Mouse (Mus musculus) megakaryocyte-erythroid progenitor cell, adult 5-6 weeks (primary cell): ENCODE measurements around the gene Kifap3. TPM values are rescaled to one million over a fixed set of nuclear protein-coding genes. Genes with fewer than 3 reads are reported as not detected.
"Not testable (repeated sequence)": the region's sequence is repeated elsewhere in the genome, so short reads cannot be mapped to it uniquely, and the experiment has no call there.

Experiments used
- ATAC-seq: replicated peaks from 2 replicates; pipeline ENCODE4 v1.8.0; 2016; ENCODE audit warnings: mild to moderate bottlenecking, inconsistent platforms; ENCODE audit not compliant: severe bottlenecking, poor library complexity, low FRiP score, low TSS enrichment
- total RNA-seq, 2 experiments: library from RNA; stranded (forward) in 1 of 2; stranded (reverse) in 1 of 2; fragments of 200-1000, 215-1000 nt in 1 of 2; fragments of >200 nt in 1 of 2; fragmentation: Nextera tagmentation in 1 of 2; gene quantifications; 2 replicates each; pipeline ENCODE4 v1.2.3; 2014 to 2017

Kifap3 gene
- total RNA-seq (2014; fragmentation: Nextera tagmentation) (4.6 and 5.3 TPM in 2 replicates), total RNA-seq (2017) (8.4 and 11.5 TPM in 2 replicates)

DNA sequence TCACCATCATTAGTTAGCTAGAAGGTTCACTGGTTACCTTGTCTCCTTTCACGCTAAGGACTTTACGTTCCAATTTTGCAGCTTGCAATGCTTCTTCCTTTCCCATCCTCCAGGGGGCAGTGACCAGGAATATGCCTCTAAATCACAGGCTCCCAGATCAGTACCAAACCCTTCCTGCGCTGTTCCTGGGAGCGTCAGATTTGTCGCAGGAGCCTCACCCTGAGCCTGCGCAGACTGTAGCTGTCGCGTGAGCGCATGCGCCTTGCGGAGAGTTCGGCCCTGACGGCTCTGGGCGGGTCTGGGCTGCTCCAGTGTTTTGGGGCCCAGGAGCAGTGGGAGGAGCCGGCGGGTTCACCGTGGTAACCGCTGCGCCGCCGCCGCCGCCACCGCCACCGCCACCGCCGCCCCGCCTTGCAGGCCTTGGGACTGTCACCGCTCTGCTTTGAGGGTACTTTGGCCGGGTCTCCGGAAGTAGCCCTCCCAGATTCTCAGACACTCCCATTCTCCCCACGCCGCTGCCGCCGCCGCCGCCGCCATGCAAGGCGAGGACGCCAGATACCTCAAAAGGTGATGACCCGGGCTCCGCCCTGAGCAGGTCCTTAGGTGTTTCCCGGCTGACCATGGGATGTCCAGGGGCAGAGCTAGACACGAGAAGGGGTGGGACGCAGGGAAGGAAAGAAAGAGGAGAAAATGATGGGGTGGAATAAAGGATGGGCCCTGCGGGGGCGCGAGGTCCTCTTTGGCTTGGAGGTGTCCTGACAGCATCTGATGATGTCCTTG, at the start of gene Kifap3:
TSS of gene Kifap3 (plus strand) at position 248 of the 780 bp plus-strand sequence.
- ATAC-seq = peak; percentile 100

DNA sequence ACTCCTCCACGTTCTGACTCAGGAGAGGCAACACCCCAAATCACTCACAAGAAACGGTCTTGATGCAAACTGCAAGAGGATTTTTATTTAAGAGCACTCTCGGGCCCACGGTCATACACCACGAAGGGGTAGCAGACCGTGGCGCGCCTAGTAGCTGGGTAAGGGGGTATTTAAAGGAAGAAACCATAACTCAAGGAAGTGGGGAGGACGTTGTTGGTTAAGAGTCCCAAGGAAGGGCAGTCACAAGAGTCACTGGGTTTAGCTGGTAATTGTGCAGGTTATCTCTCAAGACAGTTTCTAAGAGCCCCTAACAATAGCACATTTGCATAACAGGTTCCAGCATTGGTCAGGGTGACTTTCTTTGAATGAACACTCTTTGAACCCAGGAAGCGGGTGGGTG, 48.2 kb upstream of the Kifap3 start:
- not testable (repeated sequence) for ATAC-seq

DNA sequence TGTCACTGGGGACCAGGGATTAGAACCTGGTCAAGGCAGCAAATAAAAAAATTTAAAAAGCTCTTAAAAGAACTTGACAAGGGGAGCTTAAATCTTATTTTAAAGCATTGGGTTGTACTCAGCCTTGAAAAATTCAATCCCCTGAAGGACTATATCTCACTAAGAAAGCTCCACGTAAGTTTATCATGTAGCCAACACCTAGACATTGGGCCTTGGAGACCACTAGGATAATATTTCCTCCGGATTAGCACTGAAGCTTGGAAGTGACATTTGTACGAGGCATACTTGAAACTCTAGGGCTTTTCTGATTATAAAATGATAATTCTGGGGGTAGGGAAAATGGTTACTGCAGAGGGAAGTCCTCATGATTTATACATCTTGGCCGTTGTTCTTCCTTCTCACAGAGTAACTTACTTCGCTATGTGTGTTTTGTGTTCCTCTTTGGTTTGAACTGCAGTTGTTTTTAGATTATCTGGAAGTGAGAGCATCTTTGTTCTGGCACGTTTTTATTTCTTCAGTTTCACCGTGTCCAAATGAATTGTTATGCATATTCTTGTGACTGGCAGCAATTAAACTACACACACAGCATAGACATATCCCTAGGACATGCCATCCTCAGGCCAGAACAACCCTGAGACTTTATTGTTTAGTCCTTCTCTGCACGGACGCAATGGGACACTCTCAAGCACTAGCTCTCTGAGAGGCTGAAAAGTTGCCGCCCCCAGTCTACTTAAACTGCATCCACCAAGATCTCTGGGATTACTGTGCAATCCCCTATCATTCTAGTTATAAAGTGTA, 42.7 kb upstream of the Kifap3 start:
- ATAC-seq = no peak

DNA sequence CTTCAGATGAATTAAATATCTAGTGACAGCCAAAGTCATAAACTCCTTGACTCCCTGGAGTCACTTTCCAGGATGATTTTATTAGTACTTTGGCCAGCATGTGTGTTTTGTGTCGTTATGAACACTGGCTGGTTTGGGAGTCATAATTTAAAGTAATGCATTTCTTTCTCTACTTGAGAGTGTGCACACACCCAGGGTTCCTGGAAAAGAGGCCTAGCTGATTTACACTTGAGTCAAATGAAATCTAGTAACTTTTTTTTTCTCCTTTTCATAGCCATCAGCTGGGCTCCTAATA, 42.2 kb upstream of the Kifap3 start:
- no peak for ATAC-seq

DNA sequence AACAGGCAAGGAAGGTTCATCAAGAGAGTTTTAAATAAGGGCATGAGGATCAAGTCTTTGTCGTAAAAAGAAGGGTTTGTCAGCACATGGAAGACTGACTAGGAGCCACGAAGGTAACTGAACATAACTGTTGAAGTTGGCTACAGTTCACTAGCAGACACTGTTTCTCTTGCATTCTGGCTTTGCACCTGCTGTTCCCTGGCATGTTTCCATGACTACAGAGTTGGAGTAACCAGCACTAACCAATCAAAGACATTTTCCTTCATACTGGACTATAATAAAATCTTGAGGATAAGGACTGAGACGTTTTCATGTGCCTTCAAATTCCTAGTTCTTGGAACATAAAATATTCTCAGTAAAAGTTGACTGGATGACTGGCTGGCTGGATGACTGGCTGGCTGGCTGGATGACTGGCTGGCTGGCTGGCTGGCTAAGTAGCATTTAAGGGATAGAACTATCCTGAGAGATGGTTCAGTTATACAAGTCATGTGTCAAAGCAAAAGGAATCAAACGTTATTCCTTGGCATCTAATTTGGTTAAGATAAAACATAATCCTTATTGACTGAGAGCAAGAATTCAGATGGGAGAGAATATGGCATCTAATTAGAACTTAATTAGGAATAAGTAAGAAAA, 27.9 kb upstream of the Kifap3 start:
- no peak for ATAC-seq

DNA sequence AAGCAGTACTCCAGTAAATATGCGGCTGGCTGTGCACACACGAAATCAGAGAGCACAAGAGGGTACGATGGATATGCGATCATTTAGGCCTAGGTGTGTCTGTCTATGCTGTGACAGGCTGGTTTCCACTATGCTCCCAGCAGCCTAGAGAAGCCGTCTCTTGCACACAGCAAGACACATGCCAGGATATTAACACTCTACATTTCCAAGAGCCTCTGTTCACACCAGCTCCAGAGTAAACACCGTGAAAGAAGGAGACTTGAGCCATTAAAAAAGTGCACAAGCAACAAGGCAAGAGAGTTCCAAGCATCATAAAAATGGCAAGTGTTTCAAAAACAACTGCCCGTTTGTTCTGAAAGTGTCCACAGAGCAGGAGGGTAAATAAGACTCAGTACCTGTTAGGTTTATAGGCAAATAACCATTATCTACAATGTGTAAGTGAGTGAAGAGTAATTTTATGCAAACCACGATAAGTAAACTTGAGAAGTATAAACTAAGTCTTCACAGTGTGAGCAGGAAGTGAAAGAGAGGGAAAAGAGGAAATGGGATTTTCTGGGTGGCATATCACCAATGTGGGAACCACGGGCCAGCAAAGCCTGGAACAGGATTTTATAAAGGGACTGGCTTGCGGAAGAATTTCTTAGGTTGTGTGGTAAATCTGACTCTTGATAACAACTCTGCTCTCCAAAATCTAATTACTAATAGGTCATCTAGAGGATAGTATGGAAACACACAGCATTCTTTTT, 21.7 kb upstream of the Kifap3 start:
- ATAC-seq = no peak

DNA sequence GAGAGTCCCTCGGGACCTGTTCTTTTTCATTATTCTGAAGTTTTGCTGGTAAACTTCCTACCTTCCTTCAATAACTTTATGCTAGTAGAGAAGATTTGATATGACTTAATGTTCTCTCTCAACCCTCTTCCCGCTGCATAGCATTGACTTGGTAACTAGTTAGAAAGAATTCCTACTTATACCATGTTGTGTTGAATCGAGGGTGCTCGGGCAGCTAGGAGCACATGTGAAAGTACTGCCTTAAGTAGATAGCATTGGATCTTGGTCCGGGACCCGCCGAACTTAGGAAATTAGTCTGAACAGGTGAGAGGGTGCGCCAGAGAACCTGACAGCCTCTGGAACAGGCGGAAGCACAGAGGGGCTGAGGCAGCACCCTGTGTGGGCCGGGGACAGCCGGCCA, 4.2 kb downstream of the Kifap3 start:
- ATAC-seq = not testable (repeated sequence)

DNA sequence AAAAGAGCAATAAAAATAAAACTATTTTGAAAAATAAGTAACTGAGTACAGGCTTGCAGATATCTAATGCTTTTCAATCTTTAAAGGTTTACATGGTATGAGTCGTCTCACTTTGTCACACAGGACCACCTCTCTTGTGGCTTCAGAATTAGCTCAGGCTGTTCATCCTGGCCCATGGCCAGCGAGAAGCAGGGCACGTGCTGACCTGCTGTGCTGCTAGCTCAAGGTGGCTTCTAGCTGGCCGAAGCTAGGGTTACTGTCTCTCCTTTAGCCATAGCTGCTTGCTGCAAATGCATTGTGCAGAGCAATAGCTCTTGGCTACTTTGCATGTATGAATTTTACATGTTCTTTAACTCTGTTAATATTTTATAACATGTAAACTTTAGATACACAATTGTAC, 42.0 kb downstream of the Kifap3 start:
- ATAC-seq = no peak

DNA sequence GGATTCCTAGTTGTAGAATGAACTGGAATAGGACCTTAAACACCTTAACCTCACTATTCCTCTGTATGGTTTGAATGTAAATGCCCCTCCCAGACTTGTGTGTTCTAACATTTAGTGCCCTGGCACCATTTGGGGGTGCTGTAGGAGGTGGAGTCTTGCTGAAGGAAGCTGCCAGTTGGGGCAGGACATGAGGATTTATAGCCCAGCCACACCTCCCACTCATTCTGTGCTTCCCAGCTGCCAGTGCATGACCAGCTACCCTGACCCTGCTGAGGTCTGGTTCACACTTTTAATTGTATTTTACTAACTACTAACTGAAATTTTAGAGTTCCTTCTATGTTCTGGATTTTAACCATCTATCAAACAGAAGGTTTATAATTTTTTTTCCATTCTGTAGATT, 50.1 kb downstream of the Kifap3 start:
- ATAC-seq = no peak

DNA sequence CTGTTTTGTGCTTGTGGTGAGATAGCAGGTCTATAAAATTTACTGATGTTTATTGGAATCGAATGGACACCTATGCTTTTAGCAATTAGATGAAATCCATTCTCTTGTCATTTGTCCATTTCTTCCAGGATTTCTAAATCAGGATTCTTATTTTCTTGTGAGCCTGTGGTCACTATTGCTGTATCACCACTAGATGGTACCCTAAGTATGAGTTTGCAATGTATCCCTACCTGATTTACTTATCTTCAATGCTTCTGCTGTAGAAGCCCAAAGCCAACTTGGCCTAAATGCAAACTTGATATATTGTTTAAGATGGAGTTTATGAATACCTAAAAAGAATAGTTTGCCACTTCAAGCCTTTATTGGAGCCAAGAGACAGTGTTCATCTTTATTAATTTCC, 54.7 kb downstream of the Kifap3 start:
- peak; percentile 67 for ATAC-seq

DNA sequence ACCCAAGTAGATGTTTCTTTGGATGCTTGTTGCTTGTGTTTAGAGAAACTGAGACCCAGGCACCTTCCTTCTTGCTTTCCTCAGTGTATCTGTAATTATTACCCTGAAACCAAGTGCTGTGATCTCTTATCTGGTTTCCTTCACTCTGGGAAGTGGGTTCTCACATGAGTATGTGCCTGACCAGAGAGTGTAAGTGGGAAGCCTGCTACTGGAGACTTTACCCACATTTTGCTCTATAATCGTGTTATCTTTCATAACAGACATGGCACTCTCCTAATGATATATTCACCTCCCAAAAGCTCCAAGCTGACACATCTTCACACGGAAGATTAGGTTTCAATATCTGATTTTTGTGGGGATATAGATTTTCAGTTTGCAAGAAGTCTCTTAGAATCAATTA, 55.7 kb downstream of the Kifap3 start:
- peak; percentile 85 for ATAC-seq

DNA sequence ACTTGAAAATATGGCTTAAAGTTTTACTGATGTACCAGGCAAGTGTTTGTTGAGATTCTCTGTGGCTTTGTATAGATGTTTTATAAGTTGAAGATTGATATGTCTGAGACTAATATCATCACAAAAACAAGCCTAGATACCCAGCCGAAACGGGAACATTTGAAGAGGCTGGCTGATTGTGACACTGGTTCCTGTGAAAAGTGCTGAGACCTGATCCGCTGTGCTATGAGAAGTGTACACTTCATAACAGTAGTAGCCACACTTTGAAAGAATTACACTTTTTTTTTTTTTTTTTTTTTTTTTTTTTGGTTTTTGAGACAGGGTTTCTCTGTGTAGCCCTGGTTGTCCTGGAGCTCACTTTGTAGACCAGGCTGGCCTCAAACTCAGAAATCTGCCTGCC, 59.1 kb downstream of the Kifap3 start:
- not testable (repeated sequence) for ATAC-seq

DNA sequence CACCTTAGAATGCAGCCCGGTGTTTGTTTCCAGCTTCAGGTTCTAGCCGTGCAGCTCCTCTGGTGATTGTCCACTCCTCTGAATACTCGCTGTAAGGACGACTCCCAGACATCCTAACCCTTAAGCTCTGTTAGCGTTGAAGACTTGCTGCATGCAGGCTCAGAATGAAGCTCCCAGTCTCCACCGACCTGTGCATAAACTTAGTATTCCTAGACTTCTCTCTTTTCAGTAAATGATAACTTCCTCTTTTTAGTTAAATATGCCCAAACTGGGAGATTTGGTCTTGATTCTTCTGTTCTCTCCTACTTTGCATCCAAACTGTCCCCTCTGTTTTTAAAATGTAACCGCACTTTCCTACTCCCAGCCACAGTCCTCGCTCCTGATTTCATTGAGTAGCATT, 61.2 kb downstream of the Kifap3 start:
- no peak for ATAC-seq

DNA sequence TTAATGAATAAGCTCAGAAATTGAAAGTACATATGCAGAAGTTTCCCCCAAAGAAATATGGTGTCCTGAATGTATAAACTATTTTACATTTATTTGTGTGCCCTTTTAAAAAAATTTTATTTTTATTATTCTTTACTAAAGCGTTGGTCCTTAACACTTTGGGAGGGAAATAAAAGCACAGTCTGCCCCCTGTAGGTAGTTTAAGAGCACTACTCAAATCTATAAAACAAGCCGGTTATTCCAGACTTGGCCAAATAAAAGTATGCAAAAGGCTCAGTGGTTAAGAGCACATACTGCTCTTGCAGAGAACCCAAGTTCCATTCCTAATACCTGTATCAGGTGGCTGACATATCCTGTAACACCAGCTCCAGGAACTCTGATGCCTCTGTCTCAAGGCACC, 62.9 kb downstream of the Kifap3 start:
- peak; percentile 89 for ATAC-seq

DNA sequence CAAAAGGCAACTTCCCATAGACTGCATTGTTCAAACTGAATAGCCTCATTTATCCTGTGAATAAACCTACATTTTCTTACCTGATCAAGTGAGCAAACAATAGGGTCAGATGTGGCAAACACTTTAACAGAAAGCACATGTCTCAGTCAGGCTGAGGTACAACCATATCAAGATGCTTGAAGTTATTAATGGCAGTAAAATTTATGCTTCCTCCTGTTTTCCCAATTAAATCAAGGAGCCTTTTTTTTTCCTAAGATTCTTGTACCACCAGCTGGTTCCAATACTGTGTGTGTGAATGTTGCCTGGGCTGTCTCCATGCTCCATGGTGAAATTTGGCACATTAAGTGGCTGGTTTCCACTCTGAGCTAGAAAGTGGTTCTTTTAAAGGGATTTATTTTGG, 64.5 kb downstream of the Kifap3 start:
- no peak for ATAC-seq

DNA sequence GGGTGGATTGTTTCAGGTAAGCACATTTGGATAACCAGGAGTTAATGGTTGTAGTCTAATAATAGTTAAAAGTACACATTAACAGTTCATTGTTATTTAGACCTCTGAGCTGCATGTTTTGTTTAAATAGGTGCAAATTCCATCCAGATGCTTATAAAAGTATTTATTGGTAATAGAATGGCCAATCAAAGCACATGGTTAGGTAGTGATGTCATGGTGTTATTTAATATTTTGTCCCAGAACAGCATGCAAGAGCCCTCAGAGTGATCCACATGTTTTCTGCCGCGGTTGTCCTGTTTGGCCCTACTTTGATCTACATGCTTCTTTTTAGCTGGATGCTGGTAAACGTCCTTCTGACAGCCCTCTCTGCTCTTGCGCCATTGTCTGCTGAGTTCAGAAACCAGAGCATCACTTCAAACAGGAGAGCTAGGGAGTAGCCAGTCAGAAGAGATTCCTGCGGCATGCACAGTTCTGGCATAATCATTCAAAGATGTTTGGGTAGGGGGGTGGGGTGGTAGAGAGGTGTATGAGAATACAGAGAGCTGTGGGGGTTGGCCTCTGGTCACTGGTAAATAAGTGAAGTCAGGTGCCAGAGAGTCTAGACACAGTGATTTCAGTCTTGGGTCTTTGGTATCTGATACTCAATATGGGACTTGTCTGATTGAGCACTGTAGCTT, 73.6 kb downstream of the Kifap3 start:
- no peak for ATAC-seq

DNA sequence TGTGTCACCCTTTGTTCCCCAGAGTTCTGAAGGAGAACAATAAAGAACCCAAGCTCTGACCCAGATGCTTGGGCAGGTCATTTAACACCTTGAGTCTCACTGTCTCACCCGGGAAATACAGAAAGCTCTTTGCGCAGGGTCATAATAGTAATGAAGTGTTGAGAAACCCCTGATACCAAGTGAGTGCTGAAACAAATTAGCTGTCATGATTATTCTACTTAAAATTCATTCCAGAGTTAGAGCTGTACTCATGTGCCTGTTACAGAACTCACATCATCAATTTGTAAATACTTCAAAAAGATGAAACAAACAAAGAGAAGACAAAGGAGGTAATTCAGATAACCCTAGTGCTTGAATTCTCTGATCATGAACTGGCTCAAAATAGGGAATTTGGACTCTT, 79.0 kb downstream of the Kifap3 start:
- ATAC-seq = no peak

DNA sequence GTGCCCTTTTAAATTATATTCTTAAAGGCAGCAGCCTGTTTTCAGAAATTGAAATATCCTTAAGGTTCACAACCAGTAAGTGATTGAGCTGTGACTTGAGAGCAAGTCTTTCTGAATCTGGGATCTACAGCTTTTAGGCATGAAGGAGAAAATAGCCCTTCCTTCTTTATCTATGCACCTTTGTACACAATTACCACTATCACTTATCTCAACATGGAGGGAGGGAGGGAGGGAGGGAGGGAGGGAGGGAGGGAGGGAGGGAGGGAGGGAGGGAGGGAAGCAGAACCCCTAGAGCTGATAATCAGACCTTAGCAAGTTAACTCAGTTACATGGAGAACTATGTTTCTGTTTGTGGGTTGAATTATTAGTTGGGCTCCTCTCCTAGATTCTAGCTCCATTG, 82.2 kb downstream of the Kifap3 start:
- ATAC-seq = no peak

DNA sequence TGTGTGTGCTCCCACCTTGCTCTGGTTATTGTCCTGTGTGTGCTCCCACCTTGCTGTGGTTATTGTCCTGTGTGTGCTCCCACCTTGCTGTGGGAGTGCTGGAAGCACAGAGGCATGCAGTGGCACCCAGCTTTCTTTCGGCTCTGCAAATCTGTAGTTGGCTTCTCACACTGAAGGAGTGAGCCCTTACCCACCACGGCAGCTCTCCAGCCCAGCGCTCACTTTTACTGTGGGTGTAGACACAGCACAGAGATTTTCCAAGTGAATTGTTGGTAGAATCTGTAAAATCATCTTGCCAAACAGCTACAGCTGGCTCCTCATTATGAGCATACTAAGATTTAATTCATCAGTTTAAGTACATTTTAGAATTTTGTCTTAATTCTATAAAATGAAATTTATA, 93.8 kb downstream of the Kifap3 start:
- ATAC-seq = 0 out of 2 replicates have a peak, but pooled peaks have one; percentile 22
